Mouse (Mus musculus) thymus, postnatal 10 days (tissue): ENCODE measurements around the gene Hs2st1.

Experiments
- DNase-seq, 2 experiments: peaks; one replicate each; pipeline ENCODE4 v3.0.0; 2021; ENCODE audit warnings: low spot score in 2 of 2

Hs2st1 gene

GRCm38 (mm10) chr3:144570047-144570815 is at the start of gene Hs2st1, which contains the start of gene Selenof:
Gene Hs2st1, minus strand, starts transcription at chr3:144570181.
Gene Selenof, plus strand, starts transcription at chr3:144570304.
- DNase-seq, result peak; percentile 94 to 98

DNA sequence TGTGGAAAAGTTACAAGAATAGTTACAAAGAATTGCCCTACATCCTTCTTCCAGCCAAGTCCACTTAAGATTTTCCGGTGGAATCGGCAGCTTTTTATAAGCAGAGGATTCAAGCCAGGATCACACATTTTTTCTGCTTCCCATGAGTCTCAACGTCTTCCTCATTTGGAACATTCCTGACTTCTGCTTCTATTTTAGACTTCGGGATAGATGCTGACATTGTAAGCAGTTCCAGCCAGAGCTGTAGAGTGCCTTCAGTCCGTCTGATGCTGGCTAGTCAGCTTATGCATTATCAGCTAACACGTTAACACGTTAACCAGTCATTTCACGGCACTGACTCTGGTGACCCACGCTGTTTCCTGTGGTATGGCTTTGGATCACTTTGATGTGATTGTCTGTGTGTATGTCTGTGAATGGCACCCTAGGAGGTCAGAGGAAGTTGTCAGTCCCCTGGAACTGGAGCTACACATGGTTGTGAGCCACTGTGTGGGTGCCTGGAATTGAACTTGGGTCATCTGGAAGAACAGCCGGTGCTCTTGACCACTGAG is 47.7 kb upstream of the Hs2st1 start:
- no peak for DNase-seq

- peak; percentile 56 to 77 for DNase-seq
These were observed 46.9 kb upstream of the Hs2st1 start for GRCm38 (mm10) chr3:144616654-144617425.

DNA sequence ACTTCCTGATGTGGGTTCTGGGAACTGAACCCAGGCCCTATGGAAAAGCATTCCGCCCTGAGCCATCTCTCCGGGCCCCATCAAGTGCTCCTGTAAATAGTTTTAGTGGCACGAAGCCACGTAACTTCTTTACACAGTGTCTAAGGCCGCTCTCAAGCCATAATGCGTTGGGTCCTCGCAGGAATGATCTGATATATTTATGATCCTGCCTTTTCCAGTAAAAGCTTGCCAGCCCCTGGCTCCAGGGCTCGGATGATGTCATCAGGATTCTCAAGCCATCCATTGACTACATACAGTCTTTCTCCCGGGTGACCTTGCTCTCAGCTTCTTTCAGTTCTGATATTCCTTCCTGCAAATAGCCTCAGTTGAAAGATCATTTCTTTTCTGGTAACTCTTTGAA is 45.5 kb upstream of the Hs2st1 start:
- DNase-seq, result no peak

- DNase-seq, result no peak
These were observed 44.7 kb upstream of the Hs2st1 start for GRCm38 (mm10) chr3:144614698-144615097.

GRCm38 (mm10) chr3:144614277-144614676 is 44.3 kb upstream of the Hs2st1 start:
- no peak for DNase-seq

DNA sequence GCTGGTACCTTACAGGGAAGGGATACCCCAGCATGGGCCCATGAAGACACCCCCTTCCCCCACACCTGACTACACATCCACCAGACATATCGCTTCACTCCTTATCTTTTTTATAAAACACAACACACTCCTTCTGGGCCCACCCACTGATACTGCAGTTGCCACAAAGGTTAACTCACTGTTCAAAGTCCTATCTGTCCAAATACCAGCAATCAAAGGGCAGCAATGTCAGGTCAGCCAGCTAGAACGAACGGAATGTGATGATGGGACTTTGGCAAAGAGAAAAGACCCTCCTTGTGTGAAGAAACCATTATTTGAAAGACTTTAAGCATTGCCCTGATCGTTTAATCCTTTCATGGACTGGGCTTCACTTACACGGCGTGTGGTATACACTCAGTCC is 42.4 kb upstream of the Hs2st1 start:
- DNase-seq, result no peak

DNA sequence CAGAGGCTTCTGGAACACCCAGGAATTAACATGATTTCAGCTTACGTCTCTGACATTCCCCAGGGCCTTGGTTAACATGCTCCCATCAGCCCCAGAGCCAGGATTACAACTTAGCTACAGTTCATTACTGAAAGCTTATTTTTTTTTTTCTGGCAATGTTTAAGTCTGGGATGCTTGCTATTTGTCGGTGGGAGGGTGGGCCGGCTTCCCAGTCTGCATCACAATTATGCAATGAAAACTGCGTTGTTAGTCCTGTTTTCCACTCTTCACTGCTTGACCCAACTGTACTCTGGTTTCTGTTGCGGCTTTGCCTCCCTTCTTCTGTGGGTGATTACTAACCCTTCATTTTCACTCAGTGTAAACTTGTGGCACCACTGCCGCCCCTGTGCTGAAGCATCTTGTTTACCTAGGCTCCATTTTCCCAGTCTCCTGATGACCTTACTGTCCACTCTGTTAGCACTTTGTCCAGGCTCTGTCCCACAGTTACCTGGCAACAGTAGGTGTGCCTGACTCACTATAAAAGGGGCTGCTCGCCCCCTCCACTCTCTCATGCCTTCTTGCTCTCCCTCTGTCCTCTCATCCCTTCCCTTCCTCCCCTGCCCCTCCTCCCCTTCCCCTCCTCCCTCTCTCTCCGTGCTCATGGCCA is 41.8 kb upstream of the Hs2st1 start:
- DNase-seq, result no peak

GRCm38 (mm10) chr3:144610759-144611158 is 40.8 kb upstream of the Hs2st1 start:
- no peak for DNase-seq

- DNase-seq, result no peak
These were observed 38.1 kb upstream of the Hs2st1 start for GRCm38 (mm10) chr3:144608090-144608489.

GRCm38 (mm10) chr3:144606449-144606848 is 36.5 kb upstream of the Hs2st1 start:
- peak in 1 of 2 experiments; percentile 15 for DNase-seq

DNA sequence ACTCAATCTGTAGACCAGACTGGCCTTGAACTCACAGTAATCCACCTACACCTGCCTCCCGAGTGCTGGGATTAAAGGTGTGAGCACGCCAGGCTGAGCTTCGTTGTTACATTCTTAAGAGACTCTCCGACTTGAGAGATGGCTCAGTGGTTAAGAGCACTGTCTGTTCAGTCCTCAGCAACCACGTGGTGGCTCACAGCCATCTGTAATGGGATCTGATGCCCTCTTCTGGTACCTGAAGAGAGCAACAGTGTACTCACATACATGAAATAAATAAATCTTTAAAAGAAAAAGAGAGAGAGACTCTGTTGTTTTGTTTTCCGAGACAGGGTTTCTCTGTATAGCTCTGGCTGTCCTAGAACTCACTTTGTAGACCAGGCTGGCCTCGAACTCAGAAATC is 35.8 kb upstream of the Hs2st1 start:
- DNase-seq, result peak in 1 of 2 experiments; percentile 19

- no peak for DNase-seq
These were observed 34.2 kb upstream of the Hs2st1 start for GRCm38 (mm10) chr3:144604205-144604604.

- DNase-seq, result no peak
These were observed 33.6 kb upstream of the Hs2st1 start for GRCm38 (mm10) chr3:144603558-144603957.

- no peak for DNase-seq
These were observed 32.8 kb upstream of the Hs2st1 start for GRCm38 (mm10) chr3:144602819-144603218.

DNA sequence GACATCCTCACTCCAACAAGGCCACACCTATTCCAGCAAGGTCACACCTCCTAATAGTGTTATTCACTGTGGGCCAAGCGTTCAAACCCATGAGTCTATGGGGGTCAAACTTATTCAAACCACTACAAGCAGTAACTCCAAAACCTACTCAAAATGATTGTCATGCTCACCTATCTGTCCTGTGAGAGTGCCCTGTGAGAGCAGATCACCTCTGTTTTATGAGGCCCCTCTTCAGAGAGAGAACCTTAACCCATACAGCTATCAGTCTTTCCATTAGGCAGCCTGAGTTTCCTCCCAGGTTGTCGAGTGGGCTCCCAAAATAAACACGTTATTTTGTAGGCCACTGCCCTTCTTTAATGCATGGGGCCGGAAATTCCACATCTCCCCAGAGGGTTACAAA is 32.4 kb upstream of the Hs2st1 start:
- no peak for DNase-seq

DNA sequence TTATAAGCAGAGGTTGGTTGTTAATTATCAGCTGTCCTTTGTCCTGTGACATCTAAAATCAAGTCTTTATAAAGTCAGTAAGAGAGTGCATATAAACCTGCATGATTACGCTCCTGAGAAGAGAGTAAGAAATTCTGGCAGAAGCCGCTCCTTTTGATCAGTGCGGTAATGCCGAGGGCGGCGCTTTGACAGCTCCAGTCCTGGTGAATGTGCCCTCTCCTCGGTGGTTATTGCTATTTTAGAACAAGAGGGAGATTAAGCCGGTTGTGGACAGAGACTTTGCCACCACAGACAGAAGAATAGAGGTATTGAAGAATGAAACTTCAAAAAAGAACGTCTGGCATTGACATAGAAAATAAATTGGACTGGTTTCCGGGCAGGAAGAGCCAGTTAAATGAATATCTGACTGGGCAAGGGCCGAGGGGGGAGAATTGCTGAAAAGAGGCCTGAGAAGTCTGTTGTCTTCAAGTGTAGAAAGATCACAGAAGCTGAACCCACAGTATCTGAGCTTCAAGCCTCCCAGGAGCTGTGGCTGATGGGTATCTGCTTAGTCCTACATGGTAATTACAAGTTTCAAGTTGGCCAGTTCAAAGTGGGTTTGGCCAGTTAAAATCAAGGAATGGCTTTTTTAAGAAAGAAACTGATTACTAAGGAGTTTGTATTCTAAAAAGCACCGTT is 27.9 kb upstream of the Hs2st1 start:
- no peak for DNase-seq

DNA sequence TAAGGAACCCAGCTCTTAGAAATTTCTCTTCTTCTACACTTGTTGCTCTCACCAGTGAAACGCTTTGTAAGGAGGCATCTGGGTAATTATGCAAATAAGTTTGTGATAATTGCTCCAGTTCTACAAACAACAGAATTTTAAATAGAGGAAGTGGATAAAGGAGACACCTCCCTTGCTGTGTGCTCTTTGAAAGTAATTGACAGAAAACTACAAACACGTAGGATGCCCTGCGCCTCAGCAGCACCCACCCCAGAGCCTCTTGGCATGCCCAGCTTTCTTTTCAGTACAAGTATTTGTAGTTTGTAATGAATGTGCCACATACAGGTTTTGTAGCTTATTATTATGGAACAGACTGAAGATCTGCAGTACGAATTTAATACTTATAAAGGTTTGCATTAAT is 27.1 kb upstream of the Hs2st1 start:
- no peak for DNase-seq

GRCm38 (mm10) chr3:144592992-144593785 is 23.2 kb upstream of the Hs2st1 start:
- no peak for DNase-seq

DNA sequence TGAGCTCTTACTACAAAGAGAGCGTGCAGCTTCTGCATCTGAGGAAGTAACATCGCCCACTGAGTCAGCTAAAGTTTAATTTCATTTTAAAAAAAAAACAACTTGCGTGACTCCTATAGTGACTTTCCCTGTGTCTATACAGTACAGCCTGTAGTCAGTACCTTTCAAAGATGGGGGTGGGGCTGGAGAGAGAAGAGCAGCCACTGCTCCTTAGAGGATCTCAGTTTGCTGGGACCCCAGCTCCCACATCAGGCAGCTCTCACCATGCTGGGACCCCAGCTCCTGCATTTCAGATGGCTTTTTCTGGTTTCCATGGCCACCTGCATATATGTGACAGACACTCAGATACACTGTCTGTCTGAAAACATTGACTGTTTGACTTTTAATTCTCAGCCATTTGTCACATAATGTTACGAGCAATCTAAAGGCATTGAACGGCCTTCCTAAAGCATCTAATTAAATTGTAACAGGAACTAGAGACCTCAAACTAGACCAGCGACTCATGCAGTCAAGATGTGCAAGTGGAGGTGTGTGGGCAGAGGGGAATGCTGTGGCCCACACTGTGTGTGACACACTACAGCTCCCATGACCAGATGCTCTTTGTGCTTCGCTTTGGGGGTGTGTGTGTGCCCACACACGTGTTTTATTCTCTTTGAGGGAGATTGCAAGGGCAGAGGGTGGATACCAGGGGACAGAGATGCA is 19.4 kb upstream of the Hs2st1 start:
- DNase-seq, result no peak
